Mouse (Mus musculus): Measurements from ENCODE around the gene Nkain4.

GRCm38 (mm10) chr2:180910928-180911327 is 43.6 kb downstream of the Nkain4 start:
- no peak for TF ChIP-seq POLR2A (IDR thresholded peaks at IDR 0.05; ENCODE audit: low read depth, low read length)
- TF ChIP-seq HCFC1 (IDR thresholded peaks at IDR 0.05; ENCODE audit: low read depth, low read length): no peak
- no peak for TF ChIP-seq RCOR1 (conservative IDR thresholded peaks at IDR 0.05; ENCODE audit: low read depth, low read length)
- no peak for TF ChIP-seq BHLHE40 (IDR thresholded peaks at IDR 0.05; ENCODE audit: low read depth, low read length)
- no peak for TF ChIP-seq TBP (conservative IDR thresholded peaks at IDR 0.05; ENCODE audit: low read depth, low read length)
- TF ChIP-seq MXI1 (IDR thresholded peaks at IDR 0.05; ENCODE audit: low read depth, low read length): no peak
- TF ChIP-seq MAFK (IDR thresholded peaks at IDR 0.05; ENCODE audit: insufficient replicate concordance, low read length): no peak
- TF ChIP-seq ZC3H11A (IDR thresholded peaks at IDR 0.05; ENCODE audit: low read depth, low read length): no peak

Measured in CH12.LX (cell line).